Mouse (Mus musculus): ENCODE data around the gene Unc13d. TPM values are rescaled to one million over a fixed set of nuclear protein-coding genes. Genes with fewer than 3 reads are reported as not detected.
"Not testable (repeated sequence)": the region's sequence is repeated elsewhere in the genome, so short reads cannot be mapped to it uniquely, and the experiment has no call there.

Unc13d gene
- under 1 TPM; 0.41 to 0.42 TPM for total RNA-seq (2021)

- DNase-seq = peak in 1 of 2 experiments; percentile 26
These were observed at the start of gene Unc13d for GRCm38 (mm10) chr11:116077446-116078204. TSS of gene Unc13d (minus strand) at chr11:116077961.

DNA sequence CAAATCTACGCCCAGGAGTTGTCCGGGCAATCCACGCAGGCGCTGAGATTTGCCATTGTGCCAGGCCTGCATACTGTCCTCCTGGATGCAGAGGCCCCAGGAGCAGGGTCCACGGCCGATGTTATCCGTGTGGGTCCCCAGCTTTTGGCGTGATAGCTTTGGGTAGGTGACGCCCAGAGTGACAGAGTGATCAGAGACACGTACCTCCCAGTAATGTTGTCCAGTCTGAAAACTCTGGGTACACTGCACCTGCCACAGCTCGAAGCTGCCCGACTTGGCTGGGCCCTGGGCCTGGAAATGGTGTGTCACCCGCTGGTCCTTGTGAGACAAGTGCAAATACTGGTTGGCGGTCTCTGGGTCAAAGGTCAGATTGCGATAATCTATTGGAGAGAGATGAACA lies 48.5 kb upstream of the Unc13d start:
- DNase-seq = no peak
- intact Hi-C loops (cut with DNase I) = no loop called here

More at GRCm38 (mm10) chr11:116077446-116078204, at the start of gene Unc13d:
- intact Hi-C loops (cut with DNase I) = no loop called here

DNA sequence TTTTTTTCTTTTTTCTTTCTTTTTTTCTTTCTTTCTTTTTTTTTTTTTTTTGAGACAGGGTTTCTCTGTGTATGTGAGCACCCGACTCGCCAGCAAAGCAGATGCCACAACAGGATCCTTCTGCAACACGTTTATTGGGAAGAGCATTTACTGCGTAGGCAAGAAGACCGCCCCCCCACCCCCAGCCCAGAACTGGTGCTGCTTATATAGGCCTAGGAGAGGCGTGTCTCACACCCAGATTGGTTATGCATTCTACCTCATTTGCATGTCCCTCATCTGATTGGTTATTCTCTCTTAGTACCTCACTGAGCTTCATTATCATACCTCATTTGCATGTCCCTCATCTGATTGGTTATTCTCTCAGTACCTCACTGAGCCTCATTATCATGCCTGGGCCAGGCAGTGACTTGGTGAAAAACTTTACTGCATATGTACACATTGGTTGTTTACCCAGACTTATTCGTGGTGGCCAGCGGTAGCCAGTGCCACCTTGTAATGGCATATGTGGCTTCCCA lies 44.0 kb upstream of the Unc13d start:
- DNase-seq; intact Hi-C loops (cut with DNase I): not testable (repeated sequence)

DNA sequence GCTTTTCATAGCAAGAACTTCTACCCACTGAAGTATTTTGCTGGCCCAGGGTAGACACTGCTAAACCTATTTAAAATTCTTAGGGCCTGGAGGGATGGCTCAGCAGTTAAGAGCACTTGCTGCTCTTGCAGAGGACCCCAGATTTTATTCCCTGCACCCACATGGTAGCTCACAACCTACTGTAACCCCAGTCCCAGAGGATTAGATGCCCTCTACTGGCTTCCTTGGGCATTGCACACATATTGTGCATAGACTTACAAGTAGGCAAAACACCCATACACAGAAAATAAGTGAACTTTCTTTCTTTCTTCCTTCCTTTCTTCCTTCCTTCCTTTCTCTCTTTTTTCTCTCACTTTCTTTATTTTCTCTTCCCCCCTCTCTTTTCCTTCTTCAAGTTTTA lies 40.1 kb upstream of the Unc13d start:
- intact Hi-C loops (cut with DNase I) = no loop called here
- DNase-seq = no peak

- no peak for DNase-seq
- intact Hi-C loops (cut with DNase I) = no loop called here
These were observed 39.5 kb upstream of the Unc13d start for GRCm38 (mm10) chr11:116117241-116117640.

DNA sequence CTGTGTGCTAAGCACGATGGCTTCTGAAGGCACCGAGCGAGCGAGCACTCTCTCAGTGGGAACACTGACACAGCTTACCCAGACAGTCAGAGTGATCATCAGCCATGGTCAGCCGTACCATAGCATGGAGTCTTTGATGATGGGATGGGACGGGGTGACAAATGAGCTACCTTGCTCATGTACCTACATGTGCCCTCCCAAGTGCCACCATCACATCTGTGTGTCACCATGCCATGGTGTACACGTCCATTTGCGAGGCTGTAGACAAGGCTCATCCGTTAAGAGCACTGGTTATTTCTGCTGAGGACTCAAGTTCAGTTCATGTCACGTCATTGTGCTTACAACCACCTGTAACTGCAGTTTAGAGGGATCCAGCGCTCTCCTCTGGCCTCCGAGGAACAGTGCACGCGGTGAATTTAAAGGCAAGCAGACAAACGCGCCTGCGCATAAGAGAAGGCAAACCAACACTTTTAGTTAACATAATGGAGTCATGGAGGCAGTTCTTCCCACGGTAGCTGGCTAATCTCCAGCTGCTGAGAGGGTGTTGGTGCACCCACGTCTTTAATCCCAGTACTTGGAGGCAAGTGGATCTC lies 33.9 kb upstream of the Unc13d start:
- DNase-seq = no peak
- intact Hi-C loops (cut with DNase I) = loop anchor here (2.0 kb wide), 1 partner anchor 17 kb away; no protein-coding TSS in a partner anchor

- intact Hi-C loops (cut with DNase I) = loop anchor here (2.0 kb wide), 1 partner anchor 18 kb away; no protein-coding TSS in a partner anchor
- no peak for DNase-seq
These were observed 33.3 kb upstream of the Unc13d start for GRCm38 (mm10) chr11:116111067-116111466.

- DNase-seq = no peak
- intact Hi-C loops (cut with DNase I) = loop anchor here (2.0 kb wide), 1 partner anchor 18 kb away; no protein-coding TSS in a partner anchor
These were observed 32.8 kb upstream of the Unc13d start for GRCm38 (mm10) chr11:116110540-116110939.

DNA sequence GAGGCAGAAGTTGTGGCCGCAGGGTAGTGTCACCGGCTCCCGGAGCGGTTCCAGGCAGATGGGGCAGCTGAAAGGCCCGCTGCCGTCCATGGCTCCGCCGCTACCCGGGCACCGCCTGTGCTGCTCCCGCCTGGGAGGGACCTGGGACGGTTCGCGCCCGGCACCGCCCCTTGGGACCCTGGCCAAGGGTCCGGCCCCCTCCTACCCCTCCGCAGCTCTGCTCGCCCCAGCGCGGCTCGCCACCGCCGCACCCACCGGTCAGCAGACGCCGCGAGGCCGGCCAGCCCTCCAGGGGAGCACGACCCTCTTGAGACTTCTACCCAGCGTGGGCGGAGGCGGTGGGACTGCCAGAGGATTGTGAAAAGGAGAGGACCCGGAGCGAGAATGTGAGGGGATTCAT lies 32.4 kb upstream of the Unc13d start:
- peak; percentile 91 to 92 for DNase-seq
- intact Hi-C loops (cut with DNase I) = loop anchor here (2.0 kb wide), 1 partner anchor 19 kb away; no protein-coding TSS in a partner anchor

- peak in 1 of 2 experiments; percentile 53 for DNase-seq
- intact Hi-C loops (cut with DNase I) = loop anchor here (1.0 to 2.0 kb wide), 2 partner anchors 19 to 21 kb away; no protein-coding TSS in a partner anchor
These were observed 31.8 kb upstream of the Unc13d start for GRCm38 (mm10) chr11:116109441-116110081.

- peak; percentile 88 for DNase-seq
- intact Hi-C loops (cut with DNase I) = loop anchor here (1.0 kb wide), 1 partner anchor 20 kb away; no protein-coding TSS in a partner anchor
These were observed 30.8 kb upstream of the Unc13d start for GRCm38 (mm10) chr11:116108464-116109137.

DNA sequence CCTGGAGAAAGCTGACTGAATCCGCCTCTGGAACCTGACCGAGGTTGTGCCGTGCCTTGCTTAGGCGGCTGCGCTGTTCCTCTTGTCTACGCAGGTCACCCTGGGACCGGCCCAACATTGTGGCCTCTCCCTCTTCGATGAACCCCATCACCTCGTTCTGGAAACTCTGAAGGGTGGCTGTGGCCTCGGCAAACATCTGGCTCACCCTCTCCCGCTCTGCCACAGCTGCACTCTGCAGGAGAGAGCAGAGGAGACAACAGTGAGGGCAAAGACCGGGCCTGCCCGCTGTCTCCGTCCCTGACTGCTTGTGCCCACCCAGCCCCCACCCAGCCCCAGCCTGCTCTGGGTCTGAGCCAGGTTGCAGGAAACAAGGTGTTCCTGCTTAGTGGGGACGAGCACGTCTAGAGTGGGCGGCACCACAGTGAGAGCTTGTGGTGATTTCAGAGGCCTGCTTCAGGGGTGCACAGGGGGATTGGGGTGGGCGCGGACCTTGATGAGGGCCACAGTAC lies 30.1 kb upstream of the Unc13d start:
- intact Hi-C loops (cut with DNase I) = no loop called here
- DNase-seq = peak in 1 of 2 experiments; percentile 35

GRCm38 (mm10) chr11:116106963-116107776 lies 29.4 kb upstream of the Unc13d start:
- DNase-seq = peak in 1 of 2 experiments; percentile 52

GRCm38 (mm10) chr11:116106154-116106962 lies 28.6 kb upstream of the Unc13d start:
- no peak for DNase-seq
- intact Hi-C loops (cut with DNase I) = no loop called here

More at GRCm38 (mm10) chr11:116106963-116107776, 29.4 kb upstream of the Unc13d start:
- intact Hi-C loops (cut with DNase I) = no loop called here

DNA sequence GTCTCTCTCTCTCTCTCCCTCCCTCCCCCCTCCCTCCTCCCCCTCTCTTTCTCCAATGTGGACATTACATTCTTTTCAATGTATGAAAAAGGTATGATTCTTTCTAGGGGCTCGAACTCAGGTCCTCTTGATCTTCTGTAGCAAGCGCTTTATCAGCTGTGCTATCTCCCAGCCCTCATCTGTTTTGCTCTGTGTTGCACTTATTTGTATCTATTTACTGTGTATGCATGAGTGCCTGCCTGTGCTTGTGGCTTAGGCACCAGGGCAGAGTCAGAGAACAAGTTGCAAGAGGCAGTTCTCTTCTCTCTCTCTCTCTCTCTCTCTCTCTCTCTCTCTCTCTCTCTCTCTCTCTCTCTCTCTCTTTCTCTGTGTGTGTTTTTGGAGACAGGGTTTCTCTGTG lies 27.3 kb upstream of the Unc13d start:
- no peak for DNase-seq
- intact Hi-C loops (cut with DNase I) = no loop called here

GRCm38 (mm10) chr11:116104006-116104646 lies 26.4 kb upstream of the Unc13d start:
- DNase-seq = peak; percentile 73 to 77
- intact Hi-C loops (cut with DNase I) = no loop called here

GRCm38 (mm10) chr11:116103572-116103971 lies 25.8 kb upstream of the Unc13d start:
- intact Hi-C loops (cut with DNase I) = no loop called here
- DNase-seq = peak in 1 of 2 experiments; percentile 41

GRCm38 (mm10) chr11:116102472-116102871 lies 24.7 kb upstream of the Unc13d start:
- DNase-seq = peak in 1 of 2 experiments; percentile 33
- intact Hi-C loops (cut with DNase I) = no loop called here
